Mouse (Mus musculus) spleen, adult 2 months (tissue): ENCODE measurements around the gene Apol10a.
"Not testable (repeated sequence)": the region's sequence is repeated elsewhere in the genome, so short reads cannot be mapped to it uniquely, and the experiment has no call there.

Experiments
- CTCF ChIP-seq: fragments of 200-500 bp; IDR thresholded peaks from 2 replicates; pipeline ENCODE4 v1.5.1; 2011; ENCODE audit warnings: mild to moderate bottlenecking, inconsistent platforms; ENCODE audit not compliant: insufficient read depth, insufficient read length, insufficient replicate concordance; ENCODE audit errors: extremely low read depth
- POLR2A ChIP-seq: fragments of 200-500 bp; IDR thresholded peaks from 2 replicates; pipeline ENCODE4 v1.6.1; 2011; ENCODE audit warnings: low read depth, low read length, inconsistent platforms

DNA sequence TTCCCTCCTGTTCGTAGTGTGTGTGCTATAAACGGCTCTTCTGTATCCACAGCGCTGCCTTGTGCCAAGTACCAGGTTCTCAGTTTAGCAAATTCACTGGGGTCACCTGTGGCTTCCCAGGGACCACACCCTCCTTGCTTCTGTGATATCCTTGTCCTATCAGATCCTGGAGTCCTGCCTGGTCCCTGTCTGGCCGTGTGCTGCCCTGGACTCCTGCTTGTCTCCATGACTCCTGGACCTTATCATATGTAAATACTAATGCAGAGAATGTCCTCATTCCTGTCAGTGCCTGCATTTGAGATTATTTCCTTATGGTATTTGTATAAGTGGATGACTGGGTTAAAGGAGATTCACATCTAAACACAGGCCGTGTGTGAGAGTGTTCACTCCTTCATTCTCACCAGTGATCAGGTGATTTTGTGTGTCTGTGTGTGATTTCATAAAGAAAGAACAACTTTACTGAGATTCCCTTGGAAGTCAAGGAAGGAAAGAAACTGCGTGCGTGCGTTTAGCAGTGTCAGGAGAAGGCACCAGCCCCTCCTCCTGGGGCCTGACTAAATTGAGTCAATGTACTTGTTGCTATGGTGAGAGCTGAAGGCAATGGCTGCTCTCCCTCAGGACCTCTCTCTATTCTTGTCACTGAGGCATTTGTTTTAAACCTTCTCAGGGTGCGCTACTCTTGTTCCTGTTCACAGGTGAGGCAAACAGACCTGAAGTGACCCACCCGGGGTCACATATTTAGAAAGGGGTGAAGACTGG is 48.0 kb upstream of the Apol10a start:
- not testable (repeated sequence) for TF ChIP-seq CTCF, POLR2A
